8 mouse cellular contexts compared by ENCODE assay signal in the genomic region with DNA sequence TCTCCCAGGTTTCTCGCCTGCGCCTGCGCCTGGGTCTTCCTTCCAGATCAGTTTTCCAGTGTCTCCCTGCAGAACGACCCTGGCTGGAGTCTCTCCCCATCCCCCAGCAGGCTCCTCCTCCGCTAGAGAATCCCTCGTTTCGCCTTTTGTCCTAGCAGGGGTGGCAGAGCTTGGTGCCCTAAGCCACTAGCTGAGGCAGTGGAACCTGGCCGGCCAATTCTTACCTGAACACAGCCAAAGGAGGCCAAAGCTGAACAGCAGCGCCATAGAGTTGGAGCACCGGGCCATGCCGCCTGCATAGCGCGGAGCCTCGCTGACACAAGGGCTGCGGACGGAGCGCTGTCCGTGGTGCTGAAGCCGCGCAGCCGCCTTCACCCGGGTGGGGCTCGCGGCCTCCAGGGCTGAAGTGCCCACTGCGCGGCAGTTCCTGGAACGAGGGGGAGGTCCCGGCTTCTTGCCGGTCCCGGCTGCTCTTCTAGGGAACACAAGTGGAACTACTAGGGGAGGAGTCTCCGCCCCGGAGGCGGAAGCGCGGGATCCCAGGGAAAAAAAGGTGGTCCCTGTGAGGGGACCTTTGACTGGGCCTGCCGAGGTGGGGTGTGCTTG. TPM values are rescaled to one million over a fixed set of nuclear protein-coding genes. Genes with fewer than 3 reads are reported as not detected.
DNase-seq lines count a peak whose midpoint lies in the region; ATAC-seq lines count a peak whose summit lies in the region.

A gene (minus strand): TSS at position 514 of the 606 bp plus-strand sequence.

- peak; percentile 76 for ATAC-seq in activated CD4-positive, CD25-positive, alpha-beta regulatory T cell, adult 4 months
- peak; percentile 85 for ATAC-seq in hindbrain, embryonic 15.5 days (ENCODE audit: low FRiP score, low read depth)
- peak; percentile 93 for ATAC-seq in megakaryocyte, adult 5-6 weeks (ENCODE audit: poor library complexity, severe bottlenecking)

- peak within 1 kb of the TSS; percentile 78 for H3K9ac ChIP-seq in hindbrain, embryonic 15.5 days

- peaks cover 8% of the 10 kb centered on the region for H3K36me3 ChIP-seq in hindbrain, embryonic 15.5 days

- peak within 1 kb of the TSS; percentile 61 for H3K4me2 ChIP-seq in hindbrain, embryonic 15.5 days

- 1% methylated on average over 36 of the region's 36 CpGs for WGBS in hindbrain, embryonic 15.5 days

- H3K9me3 ChIP-seq in hindbrain, embryonic 15.5 days = no peaks in the 10 kb centered on the region

- peaks cover 41% of the 10 kb centered on the region for H3K4me1 ChIP-seq in hindbrain, embryonic 15.5 days (replicated peaks)

- H3K27ac ChIP-seq in hindbrain, embryonic 15.5 days (replicated peaks) = peak within 1 kb of the TSS; percentile 91

- H3K4me3 ChIP-seq in hindbrain, embryonic 15.5 days = peak within 1 kb of the TSS; percentile 67

- no peaks in the 10 kb centered on the region for H3K27me3 ChIP-seq in hindbrain, embryonic 15.5 days

- DNase-seq in cerebellum, postnatal 4 days (ENCODE audit: low spot score in 2 of 2) = peak; percentile 63 to 72
- DNase-seq in gastrocnemius, adult 8-10 months (ENCODE audit: low spot score in 2 of 2) = peak; percentile 12 to 41
- peak in 1 of 2 experiments; percentile 42 for DNase-seq in left cerebral cortex, adult 8-10 months (ENCODE audit: low spot score in 2 of 2)
- peak; percentile 29 for DNase-seq in retina, postnatal 7 days (ENCODE audit: low read depth, low spot score)
- peak; percentile 80 for DNase-seq in urinary bladder, postnatal 14 days (ENCODE audit: low spot score)

RNA-seq across cellular contexts. Expression of the gene that starts here (rescaled TPM):
- polyA plus RNA-seq in activated CD4-positive, CD25-positive, alpha-beta regulatory T cell, adult 4 months (2017; shearing (Covaris generic)) = 1 to 10 TPM; 1.3 to 1.4 TPM
- under 1 TPM; 0.09 to 0.27 (median 0.15) TPM for total RNA-seq in gastrocnemius, adult 8-10 months (2022)
- polyA plus RNA-seq in hindbrain, embryonic 15.5 days (2015; fragmentation: Nextera tagmentation; extraction: Ambion mirVana) = 23.3 and 27.4 TPM in 2 replicates
- total RNA-seq in left cerebral cortex, adult 8-10 months (2022) = 10 to 100 TPM; 28.9 to 31.9 (median 30.8) TPM
- total RNA-seq in megakaryocyte, adult 5-6 weeks (2015) = 0.21 and 0.91 TPM in 2 replicates
- 0.49 and 0.51 TPM in 2 replicates for total RNA-seq in megakaryocyte, adult 5-6 weeks (2017)

Comparison
In these comparisons a context has a peak if more than half of its experiments do, and no peak if none do; other contexts are left out.
1. RNA of the gene that starts here (total RNA-seq): 28.9 to 31.9 TPM in left cerebral cortex, adult 8-10 months; 0.21 to 0.91 TPM in megakaryocyte, adult 5-6 weeks and 0.09 to 0.27 TPM in gastrocnemius, adult 8-10 months; every median in the first group is over 10 times any median in the second.
2. RNA of the gene that starts here (polyA plus RNA-seq): 23.3 to 27.4 TPM in hindbrain, embryonic 15.5 days; 1.3 to 1.4 TPM in activated CD4-positive, CD25-positive, alpha-beta regulatory T cell, adult 4 months; every median in the first group is over 10 times any median in the second.
3. Peak in DNase-seq in gastrocnemius, adult 8-10 months; RNA of the gene not detected or under 1 TPM.
4. Peak in ATAC-seq in megakaryocyte, adult 5-6 weeks; RNA of the gene not detected or under 1 TPM.
5. Peak in every context shown above with its lines, with median percentiles within 50 percentile points of each other: ATAC-seq.